In genomic region chr8:126829376-126830241, GRCm38 (mm10) we compare ENCODE assay signal across 9 mouse cellular contexts.
DNase-seq lines count a peak whose midpoint lies in the region; ATAC-seq and TF ChIP-seq lines count a peak whose summit lies in the region.
"Had no signal": no experiment of that assay in that cellular context is flagged by ENCODE, and none has a peak within 500 bp of the region (broad histone marks: within the 10 kb centered on the region; RNA-seq: fewer than 3 reads in every experiment).

No protein-coding gene starts in this region.

- peak overlapping the region; percentile 67 for H3K27ac ChIP-seq in heart, embryonic 12.5 days (ENCODE audit: poor library complexity, severe bottlenecking)
- H3K27ac ChIP-seq in forebrain, embryonic 14.5 days (ENCODE audit: low read depth, low read length): no peak overlapping the region
- H3K27ac ChIP-seq in midbrain, postnatal 0 days (ENCODE audit: low read depth, low read length): no peak overlapping the region; the same call in 1 of the 2 replicates
- H3K27ac ChIP-seq: limb, embryonic 15.5 days had no signal

- WGBS in heart, embryonic 12.5 days: 55% methylated on average over 17 of the region's 17 CpGs
- 86% methylated on average over 17 of the region's 17 CpGs for WGBS in forebrain, embryonic 14.5 days
- WGBS in midbrain, postnatal 0 days: 76% methylated on average over 17 of the region's 17 CpGs

- H3K9me3 ChIP-seq in megakaryocyte, embryonic 14.5 days: no peaks in the 10 kb centered on the region
- H3K9me3 ChIP-seq in heart, embryonic 12.5 days (replicated peaks): no peaks in the 10 kb centered on the region
- H3K9me3 ChIP-seq in forebrain, embryonic 14.5 days (replicated peaks; ENCODE audit: control insufficient read depth, low read length): no peaks in the 10 kb centered on the region
- no peaks in the 10 kb centered on the region for H3K9me3 ChIP-seq in midbrain, postnatal 0 days (ENCODE audit: low read length)
- H3K9me3 ChIP-seq: limb, embryonic 15.5 days had no signal

- no peaks in the 10 kb centered on the region for H3K27me3 ChIP-seq in megakaryocyte, embryonic 14.5 days (replicated peaks)
- H3K27me3 ChIP-seq in heart, embryonic 12.5 days (replicated peaks): no peaks in the 10 kb centered on the region
- H3K27me3 ChIP-seq in forebrain, embryonic 14.5 days (replicated peaks; ENCODE audit: control insufficient read depth, insufficient read depth, low read length): no peaks in the 10 kb centered on the region
- H3K27me3 ChIP-seq in midbrain, postnatal 0 days (ENCODE audit: insufficient read depth, low read length): no peaks in the 10 kb centered on the region
- H3K27me3 ChIP-seq: limb, embryonic 15.5 days had no signal

- peak overlapping the region; percentile 23 for H3K4me3 ChIP-seq in megakaryocyte, embryonic 14.5 days (replicated peaks)
- H3K4me3 ChIP-seq in heart, embryonic 12.5 days: no peak overlapping the region
- H3K4me3 ChIP-seq in forebrain, embryonic 14.5 days (ENCODE audit: low read depth, low read length): no peak overlapping the region
- H3K4me3 ChIP-seq in midbrain, postnatal 0 days (ENCODE audit: low read depth, low read length): no peak overlapping the region
- H3K4me3 ChIP-seq: limb, embryonic 15.5 days had no signal

- TF ChIP-seq CTCF in midbrain, postnatal 0 days (IDR thresholded peaks at IDR 0.05): no peak

- H3K9ac ChIP-seq in heart, embryonic 12.5 days: 0 out of 2 replicates have a peak overlapping the region, but pooled peaks have one; percentile 24
- H3K9ac ChIP-seq in forebrain, embryonic 14.5 days (ENCODE audit: low read length): no peak overlapping the region
- no peak overlapping the region for H3K9ac ChIP-seq in midbrain, postnatal 0 days (replicated peaks; ENCODE audit: low read length, poor library complexity, severe bottlenecking)
- H3K9ac ChIP-seq: limb, embryonic 15.5 days had no signal

- peak; percentile 59 to 75 for DNase-seq in kidney, postnatal 4 days
- DNase-seq in naive thymus-derived CD4-positive, alpha-beta T cell, adult 2 months (ENCODE audit: low read depth): peak; percentile 68
- DNase-seq in forebrain, embryonic 14.5 days (ENCODE audit: low spot score): no peak
- DNase-seq in frontal cortex, adult 2 months (ENCODE audit: extremely low spot score in 1 of 2, low spot score in 1 of 2): no peak
- no peak for DNase-seq in midbrain, postnatal 0 days (ENCODE audit: low spot score)

- H3K36me3 ChIP-seq in megakaryocyte, embryonic 14.5 days (replicated peaks; ENCODE audit: low read length): peaks cover 3% of the 10 kb centered on the region
- no peaks in the 10 kb centered on the region for H3K36me3 ChIP-seq in heart, embryonic 12.5 days
- no peaks in the 10 kb centered on the region for H3K36me3 ChIP-seq in forebrain, embryonic 14.5 days (ENCODE audit: control insufficient read depth, insufficient read depth, low read length)
- H3K36me3 ChIP-seq in midbrain, postnatal 0 days (ENCODE audit: insufficient read depth, low read length): no peaks in the 10 kb centered on the region
- H3K36me3 ChIP-seq: limb, embryonic 15.5 days had no signal

- peaks cover 98% of the 10 kb centered on the region for H3K4me1 ChIP-seq in megakaryocyte, embryonic 14.5 days
- H3K4me1 ChIP-seq in heart, embryonic 12.5 days (replicated peaks): peaks cover 91% of the 10 kb centered on the region
- peaks cover 20% of the 10 kb centered on the region for H3K4me1 ChIP-seq in forebrain, embryonic 14.5 days (ENCODE audit: control insufficient read depth, insufficient read depth, low read length)
- peaks cover 23% of the 10 kb centered on the region; the same call in 1 of the 2 replicates for H3K4me1 ChIP-seq in midbrain, postnatal 0 days (ENCODE audit: insufficient read depth, low read length)

- no peak for ATAC-seq in megakaryocyte, adult 5-6 weeks (ENCODE audit: poor library complexity, severe bottlenecking)
- no peak for ATAC-seq in heart, embryonic 12.5 days (ENCODE audit: insufficient number of reproducible peaks, low FRiP score)
- no peak for ATAC-seq in forebrain, embryonic 14.5 days
- ATAC-seq in midbrain, postnatal 0 days (ENCODE audit: low FRiP score): no peak

- H3K4me2 ChIP-seq in heart, embryonic 12.5 days: no peak overlapping the region
- no peak overlapping the region for H3K4me2 ChIP-seq in forebrain, embryonic 14.5 days (ENCODE audit: low read length)
- H3K4me2 ChIP-seq in midbrain, postnatal 0 days (ENCODE audit: low read depth, low read length, poor library complexity, severe bottlenecking): no peak overlapping the region
- H3K4me2 ChIP-seq: limb, embryonic 15.5 days had no signal

Comparison
In these comparisons a context has a peak if more than half of its experiments do, and no peak if none do; other contexts are left out.
1. DNase-seq: peak in kidney, postnatal 4 days (2 of 2) and naive thymus-derived CD4-positive, alpha-beta T cell, adult 2 months (single experiment); none in forebrain, embryonic 14.5 days (single experiment), frontal cortex, adult 2 months (0 of 2) and midbrain, postnatal 0 days (single experiment).